Comparison of ENCODE assay signal across 16 mouse cellular contexts in the genomic region with DNA sequence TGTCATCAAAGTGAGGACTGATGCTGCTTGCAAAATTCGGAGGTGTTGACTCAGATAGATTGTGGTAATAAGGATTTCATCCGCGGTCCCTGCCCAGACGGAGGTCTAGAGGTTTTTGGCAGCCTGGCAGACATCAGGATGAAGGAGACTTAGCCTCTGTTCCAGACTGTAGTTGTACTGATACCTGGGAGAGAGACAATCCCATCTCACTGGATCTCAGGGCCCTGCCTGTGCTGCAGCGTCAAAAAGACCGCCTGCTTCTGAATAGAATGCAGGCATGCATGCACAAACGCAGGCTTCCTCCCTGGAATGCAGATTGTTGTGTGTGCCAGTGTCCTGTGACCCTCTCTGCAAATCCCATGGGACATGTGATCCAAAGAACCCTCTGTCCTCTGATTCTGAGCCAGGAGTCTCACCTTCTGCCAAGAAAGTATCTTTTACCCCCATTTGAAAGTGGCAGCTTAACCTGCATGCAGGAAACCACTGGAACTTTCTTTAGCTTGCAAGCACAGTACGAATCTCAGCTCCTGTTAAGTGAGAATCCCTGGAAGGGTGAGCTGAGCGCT.
DNase-seq lines count a peak whose midpoint lies in the region; ATAC-seq and TF ChIP-seq lines count a peak whose summit lies in the region.
"Had no signal": no experiment of that assay in that cellular context is flagged by ENCODE, and none has a peak within 500 bp of the region (broad histone marks: within the 10 kb centered on the region; RNA-seq: fewer than 3 reads in every experiment).

No protein-coding gene starts in this region.

- H3K9ac ChIP-seq in heart, postnatal 0 days (replicated peaks; ENCODE audit: low read depth, low read length), result no peak overlapping the region
- H3K9ac ChIP-seq: heart, embryonic 13.5 days; lung, embryonic 14.5 days; neural tube, embryonic 15.5 days had no signal

- ATAC-seq in heart, postnatal 0 days (ENCODE audit: insufficient read depth, low read depth), result peak; percentile 30; the same call in 1 of the 2 replicates
- ATAC-seq: hindbrain, embryonic 16.5 days had no signal

- H3K27me3 ChIP-seq in heart, postnatal 0 days (ENCODE audit: control insufficient read depth, insufficient read depth, low read length), result no peaks in the 10 kb centered on the region
- H3K27me3 ChIP-seq in hindbrain, embryonic 10.5 days (ENCODE audit: insufficient read depth, poor library complexity, severe bottlenecking), result no peaks in the 10 kb centered on the region
- H3K27me3 ChIP-seq: heart, embryonic 13.5 days; neural tube, embryonic 15.5 days had no signal

- TF ChIP-seq EP300 in heart, postnatal 0 days (IDR thresholded peaks at IDR 0.05; ENCODE audit: low read depth), result peak; percentile 56; the same call in 1 of the 2 replicates

- peak; percentile 46 for DNase-seq in heart, adult 8-10 months (ENCODE audit: low spot score)
- no peak for DNase-seq in heart, postnatal 25 days (ENCODE audit: low spot score)
- peak; percentile 27 for DNase-seq in retina, embryonic 14.5 days (ENCODE audit: low spot score)
- no peak for DNase-seq in retina, postnatal 1 day
- no peak for DNase-seq in heart, postnatal 0 days (ENCODE audit: low spot score)
- no peak for DNase-seq in hindbrain, embryonic 10.5 days (ENCODE audit: low spot score)
- no peak for DNase-seq in frontal cortex, postnatal 10 days (ENCODE audit: low spot score in 2 of 2)
- DNase-seq: cerebellum, adult 11 months; cerebellum, postnatal 25 days; liver; lung, embryonic 14.5 days; thymus, postnatal 14 days had no signal

- no peak overlapping the region for H3K27ac ChIP-seq in heart, postnatal 0 days (ENCODE audit: low read depth)
- no peak overlapping the region for H3K27ac ChIP-seq in hindbrain, embryonic 10.5 days
- H3K27ac ChIP-seq: heart, embryonic 13.5 days; neural tube, embryonic 15.5 days had no signal

- intact Hi-C loops in heart, postnatal 25 days (cut with DNase I), result no loop called here

- H3K4me1 ChIP-seq in heart, postnatal 0 days (ENCODE audit: control insufficient read depth, insufficient read depth), result peaks cover 8% of the 10 kb centered on the region; the same call in 1 of the 2 replicates
- H3K4me1 ChIP-seq in hindbrain, embryonic 10.5 days (replicated peaks), result peaks cover 6% of the 10 kb centered on the region; the same call in 1 of the 2 replicates

- no peak for TF ChIP-seq CTCF in heart, postnatal 0 days (IDR thresholded peaks at IDR 0.05; ENCODE audit: low read depth)

- H3K4me3 ChIP-seq in heart, postnatal 0 days (ENCODE audit: low read depth, low read length), result no peak overlapping the region
- no peak overlapping the region for H3K4me3 ChIP-seq in hindbrain, embryonic 10.5 days
- H3K4me3 ChIP-seq: heart, embryonic 13.5 days; megakaryocyte, embryonic 14.5 days; neural tube, embryonic 15.5 days had no signal

- no peak overlapping the region for H3K4me2 ChIP-seq in heart, postnatal 0 days (ENCODE audit: low read depth, low read length)
- H3K4me2 ChIP-seq: heart, embryonic 13.5 days; lung, embryonic 14.5 days; neural tube, embryonic 15.5 days had no signal

- H3K36me3 ChIP-seq in heart, postnatal 0 days (replicated peaks; ENCODE audit: control insufficient read depth, insufficient read depth, low read length), result no peaks in the 10 kb centered on the region
- H3K36me3 ChIP-seq in hindbrain, embryonic 10.5 days, result no peaks in the 10 kb centered on the region
- H3K36me3 ChIP-seq: heart, embryonic 13.5 days; neural tube, embryonic 15.5 days had no signal

- 69% methylated on average over 9 of the region's 9 CpGs for WGBS in heart, postnatal 0 days
- WGBS in hindbrain, embryonic 10.5 days, result 71% methylated on average over 9 of the region's 9 CpGs

- no peaks in the 10 kb centered on the region for H3K9me3 ChIP-seq in heart, postnatal 0 days (replicated peaks; ENCODE audit: control insufficient read depth, low read length)
- H3K9me3 ChIP-seq in hindbrain, embryonic 10.5 days, result no peaks in the 10 kb centered on the region
- H3K9me3 ChIP-seq: heart, embryonic 13.5 days; neural tube, embryonic 15.5 days had no signal

Comparison
In these comparisons a context has a peak if more than half of its experiments do, and no peak if none do; other contexts are left out.
1. DNase-seq: peak in heart, adult 8-10 months (single experiment) and retina, embryonic 14.5 days (single experiment); none in heart, postnatal 25 days (single experiment), retina, postnatal 1 day (single experiment), heart, postnatal 0 days (single experiment), hindbrain, embryonic 10.5 days (single experiment) and frontal cortex, postnatal 10 days (0 of 2).